Mouse (Mus musculus): Measurements from ENCODE around the gene Tor1aip2. TPM values are rescaled to one million over a fixed set of nuclear protein-coding genes. Genes with fewer than 3 reads are reported as not detected.

Tor1aip2 gene
- total and polyA plus RNA-seq, 2 experiments from 2014 or later = 50.3 to 56.0 TPM

DNA sequence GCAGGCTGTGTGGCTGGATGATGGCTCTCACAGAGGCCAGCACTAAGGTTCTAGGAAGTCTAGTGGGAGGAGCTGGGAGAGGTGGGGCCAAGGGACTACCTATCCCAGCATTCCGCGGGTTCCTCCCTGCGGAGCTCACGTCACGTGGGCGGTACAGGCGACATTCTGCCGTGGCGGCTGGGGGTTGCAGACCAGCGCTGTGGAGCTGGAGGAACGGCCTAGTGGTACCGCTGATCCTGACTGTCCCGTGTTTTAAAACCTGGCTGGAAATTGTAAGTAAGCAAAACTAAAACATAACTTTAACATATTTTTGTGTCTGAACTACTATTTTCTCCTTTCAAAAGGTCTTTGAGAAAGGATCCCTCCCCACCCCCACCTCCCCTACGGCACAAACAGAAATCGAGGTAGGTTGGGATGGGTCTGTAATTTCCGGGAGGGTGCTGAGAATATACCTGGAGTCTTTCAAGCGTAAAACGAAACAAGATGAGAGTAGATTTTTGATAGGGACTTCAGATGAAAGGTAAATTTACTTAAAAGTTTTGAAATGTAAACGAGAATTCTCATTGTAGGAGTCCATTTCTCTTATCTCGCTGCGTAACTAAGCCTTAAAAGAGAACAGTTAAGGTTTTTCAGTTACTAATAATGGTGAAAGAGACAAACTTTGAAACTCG lies 5.7 kb downstream of the Tor1aip2 start:
- peak; percentile 90 for DNase-seq
- 0 out of 2 replicates have a peak, but pooled peaks cover 5% of the 10 kb centered on the region for H3K4me1 ChIP-seq (ENCODE audit: insufficient read depth)
- H3K4me3 ChIP-seq (ENCODE audit: low read depth, low read length) = peak overlapping the region; percentile 57
- 0 out of 2 replicates have a peak, but pooled peaks cover 5% of the 10 kb centered on the region for H3K36me3 ChIP-seq (ENCODE audit: insufficient read depth)
- ATAC-seq = peak; percentile 77
- H3K27me3 ChIP-seq (ENCODE audit: insufficient read depth, low read length) = no peaks in the 10 kb centered on the region
- peak overlapping the region; percentile 52 for H3K4me2 ChIP-seq (ENCODE audit: low read depth)
- no peaks in the 10 kb centered on the region for H3K9me3 ChIP-seq (ENCODE audit: low read length)
- 2% methylated on average over 22 of the region's 22 CpGs for WGBS
- TF ChIP-seq CTCF (IDR thresholded peaks at IDR 0.05; ENCODE audit: low read depth) = no peak
- H3K9ac ChIP-seq = peak overlapping the region; percentile 49
- no peak overlapping the region for H3K27ac ChIP-seq (ENCODE audit: low read depth, low read length)

DNA sequence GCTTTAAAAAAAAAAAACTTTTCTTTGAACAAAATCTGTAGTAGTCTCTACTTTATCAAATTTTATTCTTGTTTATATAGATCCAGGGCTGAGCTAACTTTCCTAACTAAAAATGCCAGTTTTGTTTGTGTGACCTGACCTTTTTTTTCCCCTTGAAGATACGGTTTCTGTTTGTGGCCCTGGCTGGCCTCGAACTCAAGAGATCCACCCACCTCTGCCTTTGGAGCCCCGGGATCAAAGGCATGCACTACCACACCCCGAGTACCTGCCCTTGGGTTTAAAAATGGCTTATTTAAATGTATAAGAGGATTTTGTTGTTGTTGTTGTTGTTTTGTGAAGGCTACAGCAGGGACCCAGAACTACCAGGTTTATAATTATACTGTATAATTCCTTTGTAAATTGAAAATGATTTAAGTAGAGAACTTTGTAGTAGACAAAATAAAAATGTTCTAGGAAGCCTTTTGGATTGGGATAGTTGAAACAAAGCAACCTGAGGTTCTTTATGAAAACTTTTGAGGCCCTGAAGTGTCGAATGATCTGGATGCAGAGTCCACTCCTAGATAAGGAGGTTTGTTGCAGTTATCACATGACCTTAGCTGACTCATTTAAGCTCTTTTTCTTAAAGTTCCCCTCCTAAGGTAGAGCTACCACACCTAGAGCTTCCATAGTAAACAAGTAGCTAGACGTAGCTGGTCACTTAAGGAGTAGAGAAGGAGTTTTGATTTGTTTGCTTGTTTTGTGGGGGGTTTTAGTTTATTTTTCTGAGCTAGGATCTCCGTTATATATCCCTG lies 6.4 kb downstream of the Tor1aip2 start:
- Histone ChIP-seq H3K4me1 (ENCODE audit: insufficient read depth) (0 out of 2 replicates have a peak, but pooled peaks cover 5% of the 10 kb centered on the region), H3K4me2 (ENCODE audit: low read depth) (peak overlapping the region; percentile 52), H3K27ac (ENCODE audit: low read depth, low read length) (no peak overlapping the region), H3K4me3 (ENCODE audit: low read depth, low read length) (peak overlapping the region; percentile 57; the same call in 1 of the 2 replicates), H3K27me3 (ENCODE audit: insufficient read depth, low read length) (no peaks in the 10 kb centered on the region), H3K9me3 (ENCODE audit: low read length) (no peaks in the 10 kb centered on the region), H3K36me3 (ENCODE audit: insufficient read depth) (0 out of 2 replicates have a peak, but pooled peaks cover 5% of the 10 kb centered on the region), H3K9ac (no peak overlapping the region)
- WGBS = 57% methylated on average over 7 of the region's 7 CpGs
- no peak for ATAC-seq
- TF ChIP-seq CTCF (IDR thresholded peaks at IDR 0.05; ENCODE audit: low read depth) = no peak
- DNase-seq = no peak

DNA sequence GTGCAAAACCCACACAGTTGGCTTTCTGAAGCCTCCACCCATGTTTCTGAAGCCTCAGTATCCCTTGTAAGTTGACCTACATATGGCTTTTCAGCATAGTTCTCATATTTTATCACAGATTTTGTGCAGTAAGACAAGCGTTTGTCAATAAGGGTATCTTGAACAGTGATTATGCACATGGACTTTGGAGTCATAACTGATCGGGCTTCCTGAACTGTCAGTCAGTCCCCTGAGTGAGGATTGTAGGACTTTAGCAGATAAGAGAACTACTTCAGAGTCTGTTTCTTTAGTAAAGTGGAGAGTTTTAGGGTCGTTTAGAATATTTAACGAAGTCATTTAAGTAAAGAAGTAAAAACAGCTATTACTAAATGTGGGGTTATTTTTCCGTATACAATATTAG lies 7.3 kb downstream of the Tor1aip2 start:
- WGBS = 85% methylated on average over 5 of the region's 5 CpGs
- no peak for TF ChIP-seq CTCF (IDR thresholded peaks at IDR 0.05; ENCODE audit: low read depth)
- Histone ChIP-seq H3K9ac (no peak overlapping the region), H3K27ac (ENCODE audit: low read depth, low read length) (no peak overlapping the region), H3K4me2 (ENCODE audit: low read depth) (0 out of 2 replicates have a peak overlapping the region, but pooled peaks have one; percentile 52), H3K36me3 (ENCODE audit: insufficient read depth) (0 out of 2 replicates have a peak, but pooled peaks cover 5% of the 10 kb centered on the region), H3K9me3 (ENCODE audit: low read length) (no peaks in the 10 kb centered on the region), H3K4me1 (ENCODE audit: insufficient read depth) (0 out of 2 replicates have a peak, but pooled peaks cover 5% of the 10 kb centered on the region), H3K27me3 (ENCODE audit: insufficient read depth, low read length) (no peaks in the 10 kb centered on the region), H3K4me3 (ENCODE audit: low read depth, low read length) (no peak overlapping the region)
- DNase-seq = no peak
- no peak for ATAC-seq

- TF ChIP-seq CTCF (IDR thresholded peaks at IDR 0.05; ENCODE audit: low read depth) = peak; percentile 83
- H3K4me2 ChIP-seq (ENCODE audit: low read depth) = no peak overlapping the region
- 0 out of 2 replicates have a peak, but pooled peaks cover 5% of the 10 kb centered on the region for H3K4me1 ChIP-seq (ENCODE audit: insufficient read depth)
- H3K9ac ChIP-seq = no peak overlapping the region
- H3K27ac ChIP-seq (ENCODE audit: low read depth, low read length) = no peak overlapping the region
- DNase-seq = peak; percentile 81
- H3K27me3 ChIP-seq (ENCODE audit: insufficient read depth, low read length) = no peaks in the 10 kb centered on the region
- WGBS = 11% methylated on average over 4 of the region's 4 CpGs
- H3K4me3 ChIP-seq (ENCODE audit: low read depth, low read length) = no peak overlapping the region
- peaks cover 8% of the 10 kb centered on the region; the same call in 1 of the 2 replicates for H3K36me3 ChIP-seq (ENCODE audit: insufficient read depth)
- peak; percentile 66 for ATAC-seq
- H3K9me3 ChIP-seq (ENCODE audit: low read length) = no peaks in the 10 kb centered on the region
Measured at GRCm38 (mm10) chr1:156043027-156043426, 7.8 kb downstream of the Tor1aip2 start.

DNA sequence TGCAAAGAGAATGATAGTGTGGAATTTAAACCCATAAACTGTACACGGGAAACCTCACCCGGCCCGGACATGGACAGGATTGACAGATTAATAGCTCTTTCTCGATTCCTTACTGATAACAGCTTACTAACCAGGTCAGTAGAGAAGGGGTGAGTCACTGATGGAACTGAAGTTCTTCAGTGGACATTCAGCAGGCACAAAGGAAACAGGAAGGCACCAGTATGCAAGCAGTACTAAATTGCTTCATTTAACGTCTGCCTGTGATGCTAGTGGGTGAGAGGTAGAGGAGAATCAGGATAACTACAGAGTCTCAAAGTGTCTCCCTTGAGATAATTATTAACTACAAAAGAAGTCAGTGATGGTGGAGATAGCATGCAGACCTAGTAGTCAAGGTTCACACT lies 9.0 kb downstream of the Tor1aip2 start:
- ATAC-seq (no peak), DNase-seq (no peak)
- no peak overlapping the region for H3K9ac ChIP-seq
- no peak overlapping the region for H3K4me3 ChIP-seq (ENCODE audit: low read depth, low read length)
- H3K27ac ChIP-seq (ENCODE audit: low read depth, low read length) = no peak overlapping the region
- H3K36me3 ChIP-seq (ENCODE audit: insufficient read depth) = peaks cover 11% of the 10 kb centered on the region; the same call in 1 of the 2 replicates
- no peaks in the 10 kb centered on the region for H3K9me3 ChIP-seq (ENCODE audit: low read length)
- TF ChIP-seq CTCF (IDR thresholded peaks at IDR 0.05; ENCODE audit: low read depth) = no peak
- H3K4me2 ChIP-seq (ENCODE audit: low read depth) = no peak overlapping the region
- H3K27me3 ChIP-seq (ENCODE audit: insufficient read depth, low read length) = no peaks in the 10 kb centered on the region
- 88% methylated on average over 5 of the region's 5 CpGs for WGBS
- 0 out of 2 replicates have a peak, but pooled peaks cover 5% of the 10 kb centered on the region for H3K4me1 ChIP-seq (ENCODE audit: insufficient read depth)

GRCm38 (mm10) chr1:156046688-156047087 lies 11.5 kb downstream of the Tor1aip2 start:
- H3K4me3 ChIP-seq (ENCODE audit: low read depth, low read length) = no peak overlapping the region
- ATAC-seq (no peak), DNase-seq (no peak)
- WGBS = 68% methylated on average over 3 of the region's 3 CpGs
- no peaks in the 10 kb centered on the region for H3K9me3 ChIP-seq (ENCODE audit: low read length)
- no peak overlapping the region for H3K4me2 ChIP-seq (ENCODE audit: low read depth)
- no peak overlapping the region for H3K9ac ChIP-seq
- no peak overlapping the region for H3K27ac ChIP-seq (ENCODE audit: low read depth, low read length)
- no peaks in the 10 kb centered on the region for H3K27me3 ChIP-seq (ENCODE audit: insufficient read depth, low read length)
- peaks cover 20% of the 10 kb centered on the region for H3K36me3 ChIP-seq (ENCODE audit: insufficient read depth)
- 0 out of 2 replicates have a peak, but pooled peaks cover 5% of the 10 kb centered on the region for H3K4me1 ChIP-seq (ENCODE audit: insufficient read depth)
- no peak for TF ChIP-seq CTCF (IDR thresholded peaks at IDR 0.05; ENCODE audit: low read depth)
